Mouse (Mus musculus): ENCODE results near the gene Tusc2.

Gene Tusc2

DNA sequence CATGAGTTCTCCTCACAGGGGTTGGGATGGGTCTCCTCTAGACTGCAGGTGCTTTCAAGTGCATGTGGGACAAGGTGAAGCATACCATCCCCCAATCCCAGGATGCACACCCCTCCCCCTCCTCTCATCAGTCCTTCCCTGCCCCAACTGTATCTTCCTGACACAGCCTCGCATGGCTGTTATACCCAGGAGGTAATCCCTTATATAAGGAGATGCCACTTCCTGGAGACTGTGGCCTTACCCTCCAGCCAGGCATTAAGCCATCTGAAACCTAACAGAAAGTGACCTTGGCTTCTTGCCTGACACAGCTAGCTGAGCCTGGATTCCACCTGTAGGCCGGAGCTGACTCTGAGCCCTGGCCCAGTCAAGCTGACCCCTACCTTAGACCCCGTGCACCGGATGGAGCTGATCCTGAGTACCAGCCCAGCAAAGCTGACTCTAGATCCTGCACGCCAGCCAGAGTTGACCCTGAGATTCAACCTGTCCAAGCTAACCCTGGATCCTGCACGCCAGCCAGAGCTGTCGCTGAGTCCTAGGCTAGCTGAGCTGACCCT lies 19.5 kb downstream of the Tusc2 start:
- in situ Hi-C loops (cut with MboI, MseI) = no loop called here

- in situ Hi-C loops (cut with MboI, MseI) = no loop called here
These were observed 20.1 kb downstream of the Tusc2 start for GRCm38 (mm10) chr9:107583174-107583573.

GRCm38 (mm10) chr9:107586504-107586903 lies 23.4 kb downstream of the Tusc2 start:
- in situ Hi-C loops (cut with MboI, MseI) = no loop called here

- in situ Hi-C loops (cut with MboI, MseI) = no loop called here
These were observed 24.1 kb downstream of the Tusc2 start, which contains the start of gene Ifrd2 for GRCm38 (mm10) chr9:107586974-107587832. Ifrd2 (plus strand) TSS chr9:107587642.

GRCm38 (mm10) chr9:107587833-107588639 lies 25.0 kb downstream of the Tusc2 start:
- in situ Hi-C loops (cut with MboI, MseI) = no loop called here

- in situ Hi-C loops (cut with MboI, MseI) = no loop called here
These were observed 27.2 kb downstream of the Tusc2 start for GRCm38 (mm10) chr9:107590058-107590772.

DNA sequence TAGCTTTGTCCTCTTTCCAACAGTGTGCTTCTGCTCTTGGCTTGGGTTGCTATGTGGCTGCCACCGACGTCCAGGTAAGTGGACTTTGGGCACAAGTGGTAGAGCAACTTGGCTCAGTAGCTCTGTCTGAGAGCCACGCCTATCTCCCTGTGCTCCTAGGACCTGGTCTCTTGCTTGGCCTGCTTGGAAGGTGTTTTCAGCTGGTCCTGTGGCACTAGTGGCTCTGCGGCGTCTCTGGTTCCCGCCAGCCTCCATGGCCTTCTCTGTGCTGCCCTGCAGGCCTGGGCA lies 27.7 kb downstream of the Tusc2 start:
- in situ Hi-C loops (cut with MboI, MseI) = no loop called here

DNA sequence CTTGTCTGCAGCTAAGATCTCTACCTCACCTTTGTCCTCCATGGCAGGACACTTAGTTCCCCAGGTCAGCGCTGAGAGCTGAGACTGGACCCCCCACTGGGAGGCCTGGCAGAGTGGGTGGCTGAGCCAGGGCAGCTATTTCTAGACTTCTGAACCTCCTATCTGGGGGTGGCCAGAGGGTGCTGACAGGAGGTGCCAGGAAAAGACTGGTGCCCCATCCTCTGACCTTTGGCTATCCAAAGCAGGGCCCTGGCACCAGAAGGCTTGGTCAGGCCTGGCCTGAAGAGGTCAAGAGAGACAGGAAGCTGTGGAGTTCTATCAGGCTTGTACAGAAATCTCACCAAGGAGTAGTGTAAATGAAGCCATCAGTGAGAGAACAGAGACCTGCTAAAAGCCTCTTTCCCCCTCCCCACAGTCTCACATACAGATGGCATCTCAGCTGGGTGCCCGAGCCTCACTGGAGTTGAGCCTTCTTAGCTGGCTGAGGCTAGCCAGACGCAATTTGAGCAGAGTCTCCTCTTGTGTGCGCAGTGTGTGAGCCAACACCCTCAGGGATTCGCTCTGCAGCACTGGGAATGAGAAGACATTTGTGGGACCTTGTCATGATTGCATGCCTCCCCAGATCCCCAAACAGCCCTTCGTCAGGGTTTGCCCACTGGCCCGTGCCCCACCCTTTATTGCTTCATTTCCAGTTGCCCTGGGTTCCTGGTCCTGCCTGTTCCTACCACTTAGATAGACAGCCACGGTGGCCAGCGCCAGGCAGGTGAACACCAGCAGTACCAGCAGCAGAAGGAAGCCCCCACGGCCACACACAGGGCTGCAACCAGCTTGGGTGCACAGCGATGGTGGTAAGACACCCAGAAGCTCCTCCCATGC lies 30.3 kb downstream of the Tusc2 start:
- in situ Hi-C loops (cut with MboI, MseI) = no loop called here

DNA sequence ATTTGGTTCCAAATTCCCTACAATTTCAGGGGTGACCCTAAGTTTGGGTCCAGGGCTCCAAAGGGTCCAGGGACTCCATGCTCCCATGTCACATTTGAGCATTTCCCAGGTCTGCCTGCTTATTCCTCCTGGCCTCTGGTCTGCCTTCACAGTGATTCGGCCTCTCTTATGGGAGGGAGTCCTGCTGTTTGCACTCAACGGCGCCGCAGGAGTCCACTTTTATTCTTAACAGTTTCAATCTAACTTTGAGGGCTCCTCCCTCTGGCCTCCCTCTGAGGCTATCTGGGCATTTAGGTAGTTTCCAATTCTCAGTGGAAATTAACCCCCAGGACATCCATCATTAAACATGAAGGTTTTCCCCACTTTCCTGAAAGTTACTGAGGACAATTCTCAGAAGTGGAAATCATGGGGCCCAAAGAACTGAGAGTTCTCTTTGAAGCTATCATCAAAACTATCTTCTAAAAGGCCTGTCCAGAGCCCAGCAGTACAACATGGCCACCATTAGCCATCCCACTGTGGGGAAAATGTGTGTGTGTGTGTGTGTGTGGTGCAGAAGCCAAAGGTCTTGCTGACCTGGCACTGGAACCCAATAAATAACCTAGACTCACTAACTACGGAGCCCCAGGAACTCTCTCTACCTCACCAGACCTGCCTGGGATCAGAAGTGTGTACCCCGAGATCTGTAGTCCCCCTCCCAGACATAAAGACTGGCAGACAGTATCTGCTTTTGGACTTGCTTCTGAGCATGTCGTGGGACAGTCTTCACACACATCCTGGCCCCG lies 31.4 kb downstream of the Tusc2 start:
- in situ Hi-C loops (cut with MboI, MseI) = no loop called here

DNA sequence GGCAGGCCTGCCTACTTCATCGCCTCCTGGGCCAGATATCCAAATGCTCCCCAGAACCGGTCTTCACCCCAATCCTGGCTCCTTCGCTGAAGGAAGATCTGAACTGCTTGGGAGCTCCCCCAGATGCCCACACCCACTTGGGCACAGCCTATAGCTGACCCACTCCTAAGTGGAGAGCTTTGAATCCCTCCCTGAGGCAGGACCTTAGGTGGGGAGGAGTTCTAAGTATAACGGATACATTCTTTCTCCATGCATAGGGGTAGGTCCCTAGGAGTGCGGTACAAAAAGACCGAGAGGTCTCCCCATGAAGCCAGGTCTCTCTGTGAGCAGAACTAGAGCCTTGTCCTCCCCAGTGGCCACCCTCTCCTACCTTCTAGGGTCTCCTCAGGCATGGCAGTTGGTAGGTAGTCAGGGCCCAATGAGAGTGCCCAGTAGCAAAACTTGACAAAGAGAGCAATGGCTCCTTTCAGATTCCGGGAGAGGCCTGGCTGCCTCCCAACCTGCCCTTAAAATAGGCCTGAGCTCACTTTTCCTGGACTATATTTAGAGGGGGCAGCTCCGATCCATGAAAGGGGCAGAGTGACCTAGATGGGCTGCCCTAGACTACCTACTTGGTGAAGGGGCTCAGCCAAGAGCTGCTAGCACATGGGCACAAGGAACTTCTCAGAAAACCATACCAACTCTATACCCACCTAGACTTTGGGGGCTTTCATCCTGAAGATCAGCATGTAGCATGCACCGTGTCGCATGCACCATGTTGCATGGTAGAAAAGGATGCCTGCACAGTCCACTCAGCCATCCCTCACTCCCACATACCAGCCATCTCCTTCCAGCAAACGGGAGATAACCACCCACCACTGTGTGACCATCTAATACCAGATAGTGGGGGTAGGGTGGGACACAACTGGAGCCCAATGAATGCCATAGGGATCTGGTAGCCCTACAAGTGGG lies 33.8 kb downstream of the Tusc2 start:
- in situ Hi-C loops (cut with MboI, MseI) = no loop called here

DNA sequence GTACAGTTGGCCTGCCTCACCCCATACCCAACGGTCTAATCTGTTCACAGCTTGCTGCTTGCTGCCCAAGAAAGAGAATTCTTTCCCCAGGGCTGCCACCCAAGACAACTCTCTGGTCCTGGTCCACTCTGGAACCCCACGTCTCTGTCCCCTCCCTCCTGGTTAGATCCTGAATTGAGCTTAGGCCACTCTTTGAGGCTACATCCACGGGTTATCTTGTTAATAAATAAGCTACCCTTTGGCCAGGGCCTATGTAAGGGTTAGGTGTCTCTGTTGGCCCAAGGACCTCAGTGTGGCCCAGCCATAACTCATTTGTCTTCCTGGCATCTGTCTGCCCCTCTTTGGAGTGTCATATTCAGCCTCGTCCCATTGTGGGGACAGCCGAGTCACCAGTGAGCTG lies 35.3 kb downstream of the Tusc2 start:
- in situ Hi-C loops (cut with MboI, MseI) = no loop called here

GRCm38 (mm10) chr9:107599433-107599832 lies 36.4 kb downstream of the Tusc2 start:
- in situ Hi-C loops (cut with MboI, MseI) = no loop called here

DNA sequence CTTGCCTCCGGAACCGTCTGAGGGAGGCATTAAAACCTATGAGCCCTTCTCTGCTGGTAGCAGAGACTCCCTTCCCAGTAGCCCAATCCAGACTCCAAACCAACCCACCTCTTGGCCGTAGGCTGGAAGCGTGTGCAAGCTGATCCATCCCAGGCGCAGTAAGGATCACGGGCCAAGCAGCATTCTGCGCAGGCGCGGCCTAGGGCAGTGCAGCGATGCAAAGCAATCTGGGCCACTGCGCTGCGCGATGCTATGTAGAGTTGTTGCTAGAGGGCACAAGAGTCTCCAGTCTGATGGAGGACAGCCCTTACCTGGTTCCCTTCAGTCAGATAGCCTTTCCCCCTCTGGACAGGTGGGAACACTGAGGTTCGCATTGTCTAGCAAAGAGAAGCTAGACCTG lies 36.8 kb downstream of the Tusc2 start:
- in situ Hi-C loops (cut with MboI, MseI) = no loop called here

- in situ Hi-C loops (cut with MboI, MseI) = no loop called here
These were observed 37.7 kb downstream of the Tusc2 start for GRCm38 (mm10) chr9:107600745-107601144.

GRCm38 (mm10) chr9:107601275-107601674 lies 38.2 kb downstream of the Tusc2 start:
- in situ Hi-C loops (cut with MboI, MseI) = no loop called here

DNA sequence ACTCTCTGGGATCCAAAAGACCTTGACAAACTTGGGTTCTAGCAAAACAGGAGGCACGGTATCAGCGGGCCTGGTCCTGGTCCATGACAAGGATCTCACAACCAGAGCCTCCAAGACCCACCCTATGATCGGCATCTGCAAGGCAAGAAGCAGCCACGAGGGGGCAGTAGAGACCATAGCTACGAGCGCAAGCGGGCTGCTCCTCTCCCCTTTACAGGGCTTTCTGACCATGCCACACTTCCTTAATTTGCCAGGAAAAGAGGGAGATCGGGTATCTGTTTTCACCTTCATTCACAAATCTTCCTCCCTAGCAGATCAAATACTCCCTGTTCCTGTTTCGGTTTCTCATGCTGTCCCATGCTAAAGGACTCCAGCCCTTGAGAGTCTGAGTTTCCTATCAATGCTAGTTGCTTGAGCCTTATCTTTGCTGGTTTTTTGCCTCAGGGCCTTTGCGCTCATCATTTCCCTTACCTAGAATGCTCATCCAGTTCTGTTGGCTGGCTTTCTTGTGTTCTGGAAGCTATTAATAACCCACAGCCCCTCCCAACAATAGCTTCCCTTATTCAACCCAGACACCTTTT lies 39.1 kb downstream of the Tusc2 start:
- in situ Hi-C loops (cut with MboI, MseI) = no loop called here

- in situ Hi-C loops (cut with MboI, MseI) = no loop called here
These were observed 40.2 kb downstream of the Tusc2 start for GRCm38 (mm10) chr9:107603251-107603650.

GRCm38 (mm10) chr9:107605041-107605661 lies 42.1 kb downstream of the Tusc2 start:
- in situ Hi-C loops (cut with MboI, MseI) = no loop called here
